Mouse (Mus musculus): Measurements from ENCODE around the gene Srp72.

DNA sequence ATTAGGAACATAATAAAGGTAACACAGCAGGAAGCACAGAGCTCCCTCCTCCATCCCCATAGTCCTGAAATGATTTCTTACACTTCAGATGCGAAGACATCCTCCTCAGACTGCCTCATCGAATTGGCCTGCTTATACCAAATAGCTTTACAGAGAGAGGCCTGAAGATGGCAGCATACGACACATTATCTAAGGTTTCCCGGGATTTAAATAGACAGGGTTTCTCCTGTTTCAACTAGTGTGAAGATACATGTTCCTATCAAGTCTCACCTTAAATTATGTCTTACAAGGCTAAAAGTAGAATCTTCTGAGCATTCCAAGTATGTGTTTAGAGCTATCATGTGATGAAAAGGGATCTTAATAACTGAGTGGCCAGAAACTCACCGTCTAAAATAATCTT lies 23.9 kb downstream of the Srp72 start:
- TF ChIP-seq CTCF (IDR thresholded peaks at IDR 0.05; ENCODE audit: low read depth) (peak; percentile 76), EP300 (optimal IDR thresholded peaks at IDR 0.05) (no peak)
